Mouse (Mus musculus): Measurements from ENCODE around the gene Aimp2.

Gene Aimp2

GRCm38 (mm10) chr5:143902111-143902510 is 7.5 kb downstream of the Aimp2 start:
- DNase-seq (ENCODE audit: low spot score) = no peak

- DNase-seq (ENCODE audit: low spot score) = no peak
Measured at GRCm38 (mm10) chr5:143897635-143898330, 11.9 kb downstream of the Aimp2 start, which contains the start of gene Ankrd61. Ankrd61 (minus strand) TSS chr5:143897685.

- no peak for DNase-seq (ENCODE audit: low spot score)
Measured at GRCm38 (mm10) chr5:143893396-143893795, 16.3 kb downstream of the Aimp2 start.

DNA sequence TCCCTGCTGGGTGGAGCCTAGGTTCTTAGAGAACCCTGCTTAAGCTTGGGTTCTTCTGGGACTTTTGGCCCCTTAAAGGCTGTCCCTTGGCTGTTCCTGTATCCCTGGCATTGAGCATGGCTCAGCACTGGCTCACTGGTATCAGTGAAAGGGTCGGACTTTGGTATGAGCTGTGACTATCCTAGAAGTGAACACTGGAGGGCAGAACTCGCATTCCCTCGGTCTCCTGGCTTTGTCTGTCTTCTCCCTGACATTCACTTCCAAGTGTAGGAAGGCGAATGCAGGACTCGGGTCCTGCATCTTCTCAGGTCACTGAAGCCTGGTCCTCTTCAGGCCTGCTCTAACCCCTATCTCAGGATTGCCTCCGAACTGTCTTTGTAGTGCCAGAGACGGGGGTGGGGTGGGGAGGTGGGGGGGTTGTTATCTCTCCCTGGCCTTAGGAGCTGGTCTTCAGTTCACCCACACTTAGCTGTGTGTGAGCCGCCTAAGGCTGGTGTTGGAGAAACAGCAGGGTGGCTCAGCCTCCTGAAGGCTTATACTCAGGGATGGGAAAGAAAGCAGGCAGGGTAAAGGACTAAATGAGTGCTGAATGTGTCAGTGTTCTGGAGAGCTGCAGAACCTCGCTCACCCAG is 17.3 kb downstream of the Aimp2 start:
- no peak for DNase-seq (ENCODE audit: low spot score)

- no peak for DNase-seq (ENCODE audit: low spot score)
Measured at GRCm38 (mm10) chr5:143890741-143891140, 18.9 kb downstream of the Aimp2 start.

DNA sequence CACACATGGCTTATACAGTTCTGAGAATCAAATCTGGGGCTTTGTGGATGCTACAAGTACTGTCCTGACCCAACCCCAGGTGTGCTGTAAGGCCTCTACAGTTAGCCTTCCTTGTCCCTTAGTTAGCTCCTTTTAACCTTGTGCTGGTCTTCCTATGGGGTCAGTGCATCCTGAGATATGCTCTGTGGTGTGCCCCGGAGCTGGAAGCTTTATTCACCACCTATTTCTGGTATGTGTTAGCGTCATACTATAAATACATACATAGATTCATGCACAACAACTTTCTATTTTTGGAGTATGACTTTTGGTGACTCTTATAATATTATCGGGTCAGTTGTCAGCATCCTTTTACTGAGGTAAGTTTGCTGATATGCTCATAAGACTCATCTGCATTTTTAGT is 24.4 kb downstream of the Aimp2 start:
- DNase-seq (ENCODE audit: low spot score) = no peak

DNA sequence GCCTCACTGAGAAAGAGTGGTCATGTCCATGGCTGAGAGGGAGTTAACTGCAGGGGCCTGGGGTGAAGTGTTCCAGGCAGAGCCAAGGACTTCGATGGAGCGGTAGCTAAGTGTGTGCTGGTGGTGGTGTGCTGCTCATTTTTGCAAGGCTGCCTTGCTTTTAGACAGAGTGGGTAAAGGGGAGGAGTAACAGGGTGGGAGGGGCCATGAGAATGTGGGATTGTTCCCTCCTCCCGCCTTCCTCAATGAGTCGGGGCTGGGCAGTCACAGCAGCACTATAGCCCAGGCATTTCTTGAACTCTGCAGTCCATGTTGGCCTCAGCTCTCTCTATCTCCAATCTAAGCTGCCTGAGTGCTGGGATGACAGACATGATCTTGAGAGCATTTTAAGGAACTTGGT is 35.1 kb downstream of the Aimp2 start:
- DNase-seq (ENCODE audit: low spot score) = no peak

GRCm38 (mm10) chr5:143871547-143872169 is 38.0 kb downstream of the Aimp2 start:
- DNase-seq (ENCODE audit: low spot score) = no peak

Data from layer of hippocampus, adult 9-10 months (tissue).